Mouse (Mus musculus) splenic B cell, adult 2 months (primary cell): ENCODE data around the gene Epo.

Source experiments
- DNase-seq: peaks from one replicate; pipeline ENCODE4 v3.0.0-alpha.2; 2011; ENCODE audit warnings: low read depth, low spot score
- H3K27me3 ChIP-seq: 2 replicates; pipeline ENCODE4 v1.6.1; 2012; ENCODE audit warnings: mild to moderate bottlenecking, low read length, moderate library complexity, mixed read lengths; ENCODE audit not compliant: control insufficient read depth, poor library complexity, insufficient read depth, severe bottlenecking
- H3K36me3 ChIP-seq: 2 replicates; pipeline ENCODE4 v1.6.1; 2012; ENCODE audit warnings: mild to moderate bottlenecking, low read length, moderate library complexity, mixed read lengths; ENCODE audit not compliant: control insufficient read depth, poor library complexity, insufficient read depth, severe bottlenecking

Epo gene

DNA sequence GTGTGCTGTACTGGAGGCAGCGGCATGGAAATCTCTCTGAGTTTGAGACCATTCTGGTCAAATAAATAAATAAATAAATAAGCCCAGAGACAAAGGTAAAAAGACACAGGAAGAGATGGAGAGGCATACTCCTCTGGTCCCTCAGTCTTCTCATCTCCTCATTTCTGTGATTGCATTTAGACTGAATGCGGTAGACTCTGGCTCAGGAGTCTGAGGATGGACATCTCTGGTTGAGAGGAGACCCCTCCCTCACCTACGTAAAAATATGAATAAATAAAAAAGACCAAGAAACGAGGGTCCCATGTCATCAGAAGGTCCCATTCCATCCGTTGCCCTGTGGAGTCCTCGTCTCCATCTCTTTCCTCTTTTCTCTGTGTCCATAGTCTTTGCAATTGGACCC is 20.0 kb upstream of the Epo start:
- no peak for DNase-seq
- Histone ChIP-seq H3K27me3 (peaks cover 5% of the 10 kb centered on the region), H3K36me3 (no peaks in the 10 kb centered on the region)

DNA sequence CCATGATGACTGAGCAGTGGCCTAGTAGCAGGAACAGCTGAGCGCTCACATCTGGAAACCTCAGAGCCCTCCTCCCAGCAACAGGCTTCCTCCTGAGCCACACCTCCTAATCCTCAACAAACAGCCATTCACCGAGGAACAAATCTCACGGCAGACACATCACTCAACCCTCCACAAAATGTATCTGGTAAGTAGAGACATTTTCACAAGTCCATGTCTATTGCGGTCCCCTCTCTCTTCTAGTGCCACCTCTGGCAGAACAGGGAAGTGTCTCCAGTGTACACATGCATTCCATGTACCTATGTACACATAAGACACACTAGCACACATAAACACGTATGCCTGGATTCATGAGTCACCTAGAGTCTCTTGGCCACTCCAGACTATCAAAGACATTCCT is 18.1 kb upstream of the Epo start:
- no peaks in the 10 kb centered on the region for H3K36me3 ChIP-seq
- peaks cover 3% of the 10 kb centered on the region for H3K27me3 ChIP-seq
- peak; percentile 49 for DNase-seq

DNA sequence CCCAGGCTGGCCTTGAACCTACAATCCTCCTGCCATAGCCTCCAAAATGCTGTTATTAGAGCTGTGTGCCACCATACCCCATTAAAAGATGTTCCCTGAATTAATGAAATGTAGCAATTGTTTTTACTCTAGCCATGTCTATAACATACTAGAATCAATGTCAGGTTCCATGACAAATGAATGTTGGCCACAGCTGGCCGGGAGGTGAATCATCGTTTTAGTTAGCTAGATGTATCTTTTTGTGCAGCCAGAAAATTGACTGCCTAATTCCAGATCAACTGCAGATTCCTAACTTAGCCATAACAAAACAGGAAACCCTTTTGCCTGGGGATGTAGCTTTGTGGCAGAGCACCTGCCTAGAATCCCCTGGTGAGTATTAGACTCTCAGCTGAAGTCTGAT is 16.8 kb upstream of the Epo start:
- no peak for DNase-seq
- Histone ChIP-seq H3K27me3 (peaks cover 2% of the 10 kb centered on the region), H3K36me3 (no peaks in the 10 kb centered on the region)

- Histone ChIP-seq H3K36me3 (no peaks in the 10 kb centered on the region), H3K27me3 (no peaks in the 10 kb centered on the region)
- no peak for DNase-seq
Measured at GRCm38 (mm10) chr5:137545596-137545995, 12.6 kb upstream of the Epo start.

GRCm38 (mm10) chr5:137544926-137545325 is 11.9 kb upstream of the Epo start:
- no peaks in the 10 kb centered on the region for H3K27me3 ChIP-seq
- no peak for DNase-seq
- no peaks in the 10 kb centered on the region for H3K36me3 ChIP-seq

GRCm38 (mm10) chr5:137541768-137542540 is 8.9 kb upstream of the Epo start:
- no peaks in the 10 kb centered on the region for H3K27me3 ChIP-seq
- no peak for DNase-seq
- no peaks in the 10 kb centered on the region for H3K36me3 ChIP-seq

- Histone ChIP-seq H3K27me3 (no peaks in the 10 kb centered on the region), H3K36me3 (no peaks in the 10 kb centered on the region)
- DNase-seq, result no peak
Measured at GRCm38 (mm10) chr5:137540991-137541390, 7.9 kb upstream of the Epo start.

DNA sequence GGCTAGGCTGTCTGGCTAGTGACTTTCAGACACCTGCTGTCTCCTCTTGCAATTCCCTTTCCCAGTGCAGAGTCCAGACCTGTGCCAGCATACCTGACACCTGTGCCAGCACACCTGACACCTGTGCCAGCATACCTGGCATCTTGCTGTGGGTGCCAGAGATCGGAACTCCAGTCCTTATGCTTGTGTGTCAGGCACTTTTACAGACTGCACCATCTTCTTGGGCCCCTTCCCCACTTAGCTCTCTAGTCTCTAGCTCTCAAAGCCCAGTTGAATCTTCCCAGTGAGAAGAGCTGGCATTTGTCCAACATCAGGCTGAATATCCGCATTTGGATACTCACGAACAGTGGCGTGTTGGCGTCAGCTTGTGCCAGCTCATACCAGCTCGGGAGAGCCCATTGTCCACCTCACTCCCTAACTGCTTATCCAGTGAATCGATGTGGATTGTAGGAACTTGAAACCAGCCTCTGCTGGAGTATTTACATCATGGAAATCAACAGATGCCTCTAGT is 6.3 kb upstream of the Epo start:
- no peak for DNase-seq

DNA sequence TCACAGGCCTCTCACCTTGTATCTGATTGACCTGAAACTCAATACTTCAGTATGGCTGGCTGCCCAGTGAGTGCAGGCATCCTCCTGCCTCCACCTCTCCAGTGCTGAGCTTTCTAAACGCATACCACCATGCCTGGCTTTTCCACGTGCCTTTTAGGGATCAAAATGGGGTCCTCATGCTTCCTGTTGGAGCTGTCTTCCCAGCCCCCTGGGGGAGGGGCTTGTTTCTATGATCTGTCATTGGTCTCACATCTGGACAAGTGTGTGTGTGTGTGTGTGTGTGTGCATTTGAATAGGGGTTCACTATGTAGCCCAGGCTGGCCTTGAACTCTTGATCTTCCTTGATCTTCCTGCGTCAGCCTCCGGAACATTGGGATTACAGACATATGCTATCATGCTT is 4.4 kb upstream of the Epo start:
- DNase-seq, result no peak
- Histone ChIP-seq H3K27me3 (no peaks in the 10 kb centered on the region), H3K36me3 (no peaks in the 10 kb centered on the region)

More for the DNA sequence above, 6.3 kb upstream of the Epo start:
- Histone ChIP-seq H3K36me3 (no peaks in the 10 kb centered on the region), H3K27me3 (no peaks in the 10 kb centered on the region)

DNA sequence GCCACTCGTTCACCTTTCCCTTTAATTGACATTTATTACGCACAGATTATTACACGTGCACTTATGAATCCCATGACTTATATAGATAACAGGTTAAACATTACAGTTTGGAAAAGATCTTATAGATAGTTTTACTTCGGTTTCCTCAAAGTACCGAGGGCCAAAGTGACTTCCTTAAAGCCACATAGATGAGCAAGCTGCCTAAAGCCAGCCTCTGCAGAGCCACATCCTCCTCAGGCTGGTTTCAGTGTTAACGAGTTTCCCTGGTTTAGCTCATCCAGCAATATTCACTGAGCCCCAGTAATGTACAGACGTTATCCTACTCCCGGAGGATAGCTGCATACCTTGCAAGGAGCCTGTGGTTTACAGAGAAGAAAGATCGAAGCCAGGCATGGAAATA is 2.3 kb upstream of the Epo start:
- no peaks in the 10 kb centered on the region for H3K36me3 ChIP-seq
- no peak for DNase-seq

DNA sequence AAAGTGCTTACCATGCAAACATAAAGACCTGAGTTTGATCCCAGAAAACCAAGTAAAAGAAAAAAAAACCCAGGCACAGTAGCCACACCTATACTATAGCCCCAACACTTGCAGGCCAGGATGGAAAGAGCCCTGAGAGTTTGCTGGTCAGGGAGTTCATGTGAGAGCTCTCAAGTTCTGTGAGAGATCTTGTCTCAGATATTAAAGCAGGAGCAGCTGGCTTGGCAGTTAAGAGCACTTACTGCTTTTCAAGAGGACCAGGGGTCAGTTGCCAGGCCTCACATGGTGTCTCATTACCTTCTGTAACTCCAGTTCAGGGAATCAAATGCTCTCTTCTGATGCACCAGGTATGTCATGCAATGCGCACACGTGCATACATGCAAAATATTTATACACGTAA is 1.7 kb upstream of the Epo start:
- peaks cover 3% of the 10 kb centered on the region; the same call in 1 of the 2 replicates for H3K36me3 ChIP-seq
- no peaks in the 10 kb centered on the region for H3K27me3 ChIP-seq
- DNase-seq, result no peak

More for the DNA sequence above, 2.3 kb upstream of the Epo start:
- H3K27me3 ChIP-seq, result no peaks in the 10 kb centered on the region

DNA sequence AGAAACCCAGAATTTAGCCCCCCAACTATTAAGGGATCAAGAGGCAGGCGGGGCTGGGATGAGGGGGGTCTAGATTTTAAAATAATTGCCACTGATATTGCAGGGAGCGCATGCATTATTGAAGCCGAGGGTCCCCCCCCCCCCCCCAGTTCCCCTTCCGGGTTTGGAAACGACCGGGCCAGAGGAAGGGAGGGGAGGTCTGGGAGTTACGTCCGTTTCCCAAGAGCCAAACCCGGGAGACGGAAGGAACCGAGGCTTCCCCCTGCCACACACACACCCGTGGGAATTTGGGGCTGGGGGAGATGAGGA is 280 bp downstream of the Epo start:
- H3K36me3 ChIP-seq, result peaks cover 9% of the 10 kb centered on the region
- no peaks in the 10 kb centered on the region for H3K27me3 ChIP-seq
- no peak for DNase-seq

DNA sequence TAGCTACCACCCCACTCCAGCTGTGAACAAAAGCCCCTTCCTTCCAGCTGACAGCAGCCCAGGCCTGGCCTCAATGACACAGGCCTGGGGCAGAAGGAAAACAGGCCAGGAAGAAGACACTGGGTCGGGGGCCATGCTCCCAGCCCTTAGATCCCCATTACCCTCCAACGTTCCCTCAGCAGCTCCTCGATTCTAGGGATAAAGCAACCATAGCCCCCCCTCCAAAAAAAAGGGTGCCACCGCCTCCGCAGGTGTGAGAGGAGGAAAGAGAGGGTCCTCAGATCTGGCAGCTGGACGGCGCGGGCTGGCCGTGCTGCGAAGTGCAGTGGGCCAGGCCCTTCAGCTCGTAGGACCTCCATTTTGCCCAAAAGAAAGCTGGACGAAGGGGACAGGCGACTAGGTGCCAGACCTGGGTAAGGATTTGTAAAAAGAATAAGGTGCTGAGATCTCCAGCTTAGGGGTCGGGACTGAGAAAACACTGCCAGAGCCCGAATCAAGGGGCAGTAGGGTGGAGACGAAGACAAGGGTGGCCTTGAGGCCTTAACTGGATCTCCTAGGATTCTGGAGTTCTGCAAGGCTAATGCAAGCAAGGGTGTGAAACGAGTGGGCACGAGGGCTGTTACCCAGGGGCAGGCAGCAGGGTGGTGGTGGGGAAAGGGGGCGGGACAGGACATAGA is 773 bp downstream of the Epo start:
- Histone ChIP-seq H3K36me3 (peaks cover 9% of the 10 kb centered on the region), H3K27me3 (no peaks in the 10 kb centered on the region)
- DNase-seq, result peak; percentile 33

DNA sequence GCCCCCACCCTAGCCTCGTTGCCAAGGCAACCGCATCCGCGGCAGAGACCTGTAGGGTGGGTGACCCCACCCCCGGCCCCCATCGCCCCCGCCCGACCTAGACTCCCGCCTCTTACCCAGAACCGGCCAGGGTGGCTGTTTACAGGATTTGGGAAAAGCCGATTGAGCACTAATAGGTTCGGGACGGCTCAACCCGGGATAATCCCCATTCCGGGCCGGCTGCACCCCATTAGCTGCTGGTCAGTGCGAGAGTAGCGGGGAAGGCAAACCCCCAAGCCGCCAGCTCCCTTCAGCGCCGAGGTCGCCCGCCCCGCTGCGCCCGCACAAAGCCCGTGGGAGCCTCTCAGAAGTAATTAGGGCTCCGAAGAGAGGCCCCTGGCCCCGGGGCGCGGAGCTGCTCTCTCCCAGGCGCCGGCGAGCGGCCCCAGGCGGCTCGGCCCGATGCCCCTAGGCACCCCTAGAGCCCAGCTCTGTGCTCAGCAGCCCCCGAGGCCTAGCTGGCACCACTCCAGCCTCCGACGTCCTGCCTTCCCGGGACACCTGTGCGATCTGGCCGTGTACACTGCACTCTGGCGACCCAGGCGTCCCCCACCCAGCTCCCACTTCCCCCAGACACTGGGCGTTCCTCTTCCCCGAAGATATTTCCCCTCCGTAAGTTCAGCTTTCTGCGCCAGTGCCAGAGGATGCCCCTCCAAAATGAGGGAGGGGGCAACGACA is 1.5 kb downstream of the Epo start:
- Histone ChIP-seq H3K27me3 (no peaks in the 10 kb centered on the region), H3K36me3 (peaks cover 14% of the 10 kb centered on the region)
- DNase-seq, result peak; percentile 50
